Mouse (Mus musculus) heart, embryonic 16.5 days (tissue): ENCODE measurements around the gene Rfxank. TPM values are rescaled to one million over a fixed set of nuclear protein-coding genes. Genes with fewer than 3 reads are reported as not detected.

Experiments
- ATAC-seq: fragments of 200-750 bp; cut with Nextera tagmentation; replicated peaks from 2 replicates; pipeline ENCODE4 v1.8.0; 2017; ENCODE audit warnings: moderate number of reproducible peaks; ENCODE audit not compliant: insufficient read depth, low FRiP score; ENCODE audit errors: extremely low read depth
- H3K27ac ChIP-seq: fragments of 300-500 bp; sonication (generic); 2 replicates; pipeline ENCODE4 v1.5.1; 2014; ENCODE audit warnings: mild to moderate bottlenecking, low read length, control low read depth, moderate library complexity
- H3K27me3 ChIP-seq: fragments of 300-500 bp; sonication (generic); 2 replicates; pipeline ENCODE4 v1.6.1; 2014; ENCODE audit warnings: low read length, mixed read lengths; ENCODE audit not compliant: control insufficient read depth, insufficient read depth
- H3K36me3 ChIP-seq: fragments of 300-500 bp; sonication (generic); 2 replicates; pipeline ENCODE4 v1.6.1; 2014; ENCODE audit not compliant: control insufficient read depth, insufficient read depth
- H3K4me1 ChIP-seq: fragments of 300-500 bp; sonication (generic); 2 replicates; pipeline ENCODE4 v1.6.1; 2014; ENCODE audit warnings: low read length, mixed read lengths; ENCODE audit not compliant: control insufficient read depth, insufficient read depth
- H3K4me2 ChIP-seq: fragments of 300-500 bp; sonication (generic); 2 replicates; pipeline ENCODE4 v1.6.1; 2014; ENCODE audit warnings: low read depth, mild to moderate bottlenecking, control low read depth, low read length
- H3K4me3 ChIP-seq: fragments of 300-500 bp; sonication (generic); 2 replicates; pipeline ENCODE4 v1.5.1; 2014; ENCODE audit warnings: mild to moderate bottlenecking, control low read depth, low read length
- H3K9ac ChIP-seq: fragments of 300-500 bp; sonication (generic); 2 replicates; pipeline ENCODE4 v1.6.1; 2014; ENCODE audit warnings: low read length, control low read depth
- H3K9me3 ChIP-seq: fragments of 300-500 bp; sonication (generic); replicated peaks from 2 replicates; pipeline ENCODE4 v1.6.1; 2016; ENCODE audit warnings: low read length; ENCODE audit not compliant: control insufficient read depth
- WGBS: fragments of 180-500 bp; shearing (Covaris S2); extraction: QIAGEN DNeasy Blood & Tissue Kit; methylation state at CpG from one replicate; pipeline ENCODE4 v1.1.7; 2014; 5-methylcytosine and 5-hydroxymethylcytosine counted together
- microRNA-seq: library from miRNA; unstranded; fragments of <30 nt; microRNA quantifications from one replicate; pipeline ENCODE4, GENCODE M21; 2017
- polyA plus RNA-seq: library from polyadenylated mRNA; unstranded; fragments of >200 nt; fragmentation: Nextera tagmentation; extraction: Ambion mirVana; gene quantifications from 2 replicates; pipeline ENCODE4 v1.2.1, GENCODE M21; 2015

Rfxank gene
- polyA plus RNA-seq, 1 experiment from 2014 or later, result 21.0 TPM

GRCm38 (mm10) chr8:70083285-70083684 is 55.7 kb downstream of the Rfxank start, which contains the start of gene Hapln4:
Hapln4 (plus strand) TSS chr8:70083457.
- no peak for ATAC-seq
- H3K36me3 ChIP-seq, result no peaks in the 10 kb centered on the region
- peak within 1 kb of the TSS; percentile 56 for H3K4me3 ChIP-seq
- under 1% methylated on average over 26 of the region's 26 CpGs for WGBS
- no peaks in the 10 kb centered on the region for H3K9me3 ChIP-seq
- H3K9ac ChIP-seq, result peak within 1 kb of the TSS; percentile 53
- peaks cover 16% of the 10 kb centered on the region for H3K4me1 ChIP-seq
- H3K4me2 ChIP-seq, result peak within 1 kb of the TSS; percentile 87
- H3K27ac ChIP-seq, result no peak within 1 kb of the TSS
- peaks cover 59% of the 10 kb centered on the region for H3K27me3 ChIP-seq

DNA sequence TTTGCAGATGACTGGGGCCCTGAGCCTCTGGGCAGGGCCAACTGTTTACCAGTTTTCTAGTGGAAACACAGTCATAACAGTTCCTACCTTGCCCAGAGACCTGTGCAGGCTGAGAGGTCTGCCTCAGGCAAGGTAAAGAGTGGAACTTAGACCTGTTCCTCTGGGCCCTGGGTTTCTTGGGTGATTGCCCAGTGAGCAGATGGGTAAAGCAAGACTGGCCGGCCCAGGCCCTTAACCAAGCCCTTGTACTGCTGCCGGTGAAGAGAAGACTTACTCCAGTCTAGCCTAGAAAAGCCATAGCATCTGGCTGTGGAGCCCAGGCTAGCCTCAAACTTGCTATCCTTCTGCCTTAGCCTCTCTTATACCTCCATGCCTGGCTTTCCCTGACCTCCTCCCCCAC is 57.0 kb downstream of the Rfxank start:
- Histone ChIP-seq H3K27ac (no peak overlapping the region), H3K9ac (no peak overlapping the region), H3K36me3 (no peaks in the 10 kb centered on the region), H3K4me2 (no peak overlapping the region), H3K4me3 (no peak overlapping the region), H3K9me3 (no peaks in the 10 kb centered on the region), H3K4me1 (peaks cover 16% of the 10 kb centered on the region), H3K27me3 (peaks cover 46% of the 10 kb centered on the region)
- ATAC-seq, result no peak
- WGBS, result 78% methylated on average over 2 of the region's 2 CpGs

Small RNAs within 50 kb of the gene (microRNA-seq; reads per million reads assigned to microRNA genes)
- not detected for gene Mir7066

Other genes with a start within 250 kb of the Rfxank start
- 1.1 and 2.0 TPM in 2 replicates for gene Tssk6, start 237.0 kb downstream of the Rfxank start, polyA plus RNA-seq
- 372 and 379 TPM in 2 replicates for gene Ndufa13, start 236.6 kb downstream of the Rfxank start, polyA plus RNA-seq
- gene Yjefn3, start 236.4 kb downstream of the Rfxank start, polyA plus RNA-seq, result 8.2 and 8.7 TPM in 2 replicates
- 26.2 and 26.8 TPM in 2 replicates for gene Gatad2a, start 142.8 kb downstream of the Rfxank start, polyA plus RNA-seq
- 38.4 and 42.9 TPM in 2 replicates for gene Mau2, start 96.4 kb downstream of the Rfxank start, polyA plus RNA-seq
- gene Sugp1, start 96.3 kb downstream of the Rfxank start, polyA plus RNA-seq, result 30.0 and 30.4 TPM in 2 replicates
- gene Tm6sf2, start 66.2 kb downstream of the Rfxank start, polyA plus RNA-seq, result 0.96 and 1.4 TPM in 2 replicates
- 0.04 TPM in 1 of 2 replicates, not detected in the other for gene Hapln4, start 55.7 kb downstream of the Rfxank start, polyA plus RNA-seq
- gene Ncan, start 18.3 kb downstream of the Rfxank start, polyA plus RNA-seq, result 0.13 and 0.22 TPM in 2 replicates
- gene Nr2c2ap, start 7.8 kb downstream of the Rfxank start, polyA plus RNA-seq, result 35.7 and 37.8 TPM in 2 replicates
- 38.0 and 40.1 TPM in 2 replicates for gene Borcs8, start 345 bp upstream of the Rfxank start, polyA plus RNA-seq
- gene Mef2b, start 557 bp upstream of the Rfxank start, polyA plus RNA-seq, result 0.51 and 1.1 TPM in 2 replicates
- 88.9 and 103 TPM in 2 replicates for gene Tmem161a, start 33.2 kb upstream of the Rfxank start, polyA plus RNA-seq
- gene Slc25a42, start 73.2 kb upstream of the Rfxank start, polyA plus RNA-seq, result 11.7 and 13.7 TPM in 2 replicates
- gene Sugp2, start 95.1 kb upstream of the Rfxank start, polyA plus RNA-seq, result 25.7 and 28.1 TPM in 2 replicates
- gene Armc6, start 95.3 kb upstream of the Rfxank start, polyA plus RNA-seq, result 19.6 and 22.1 TPM in 2 replicates
- 26.6 and 30.2 TPM in 2 replicates for gene Homer3, start 143.7 kb upstream of the Rfxank start, polyA plus RNA-seq
- 34.1 and 34.2 TPM in 2 replicates for gene Ddx49, start 163.3 kb upstream of the Rfxank start, polyA plus RNA-seq
- 326 and 334 TPM in 2 replicates for gene Cope, start 163.4 kb upstream of the Rfxank start, polyA plus RNA-seq
- gene Cers1, start 176.6 kb upstream of the Rfxank start, polyA plus RNA-seq, result 1.3 TPM in 2 replicates
- gene Gdf1, start 190.7 kb upstream of the Rfxank start, polyA plus RNA-seq, result 0.45 and 1.4 TPM in 2 replicates
- gene Upf1, start 214.1 kb upstream of the Rfxank start, polyA plus RNA-seq, result 7.9 and 9.7 TPM in 2 replicates
- 3.0 and 4.3 TPM in 2 replicates for gene Comp, start 234.4 kb upstream of the Rfxank start, polyA plus RNA-seq